Mouse (Mus musculus): Measurements from ENCODE around the gene Snf8. TPM values are rescaled to one million over a fixed set of nuclear protein-coding genes. Genes with fewer than 3 reads are reported as not detected.

The Snf8 gene
- polyA plus RNA-seq, 1 experiment from 2014 or later, result 141 TPM

DNA sequence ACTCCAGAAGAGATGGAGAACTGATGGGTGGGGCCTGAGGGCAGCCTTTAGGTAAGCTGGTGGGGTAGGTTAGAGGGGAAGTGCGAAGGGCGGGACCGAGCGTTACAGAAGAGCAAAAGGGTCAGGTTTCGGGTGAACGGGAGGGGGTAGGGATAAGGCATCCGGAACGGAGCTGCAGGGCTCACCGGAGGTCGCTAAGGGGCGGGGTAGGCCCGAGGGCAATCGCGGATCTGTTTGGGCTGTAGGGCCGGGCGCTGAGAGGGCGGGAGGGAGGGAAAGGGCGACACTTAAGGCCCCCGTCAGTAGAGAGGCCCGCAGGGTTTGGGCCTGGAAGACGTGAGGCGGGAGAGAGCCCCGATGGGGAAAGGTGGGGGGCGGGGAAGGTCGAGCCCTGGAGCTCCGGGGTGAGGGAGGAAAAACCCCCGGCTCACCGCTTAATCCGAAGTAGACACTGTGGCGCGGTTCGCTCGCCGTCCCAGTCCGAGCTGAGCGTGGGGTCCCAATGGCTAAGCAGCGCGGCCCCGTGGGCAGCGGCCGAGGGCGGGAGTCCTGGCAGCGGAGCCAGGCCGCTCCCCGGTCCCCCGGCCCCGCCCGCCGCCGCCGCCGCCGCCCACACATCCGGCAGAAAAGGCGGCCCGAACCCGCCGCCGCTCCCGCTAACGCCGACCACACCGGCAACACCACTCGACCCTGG lies 30.0 kb downstream of the Snf8 start:
- ATAC-seq (ENCODE audit: low FRiP score), result peak; percentile 75
- Histone ChIP-seq H3K4me2 (peak overlapping the region; percentile 92), H3K36me3 (peaks cover 17% of the 10 kb centered on the region), H3K9me3 (no peaks in the 10 kb centered on the region), H3K27ac (peak overlapping the region; percentile 87), H3K4me1 (replicated peaks) (peaks cover 29% of the 10 kb centered on the region), H3K9ac (peak overlapping the region; percentile 97), H3K27me3 (no peaks in the 10 kb centered on the region), H3K4me3 (peak overlapping the region; percentile 96)
- WGBS, result under 1% methylated on average over 51 of the region's 64 CpGs

DNA sequence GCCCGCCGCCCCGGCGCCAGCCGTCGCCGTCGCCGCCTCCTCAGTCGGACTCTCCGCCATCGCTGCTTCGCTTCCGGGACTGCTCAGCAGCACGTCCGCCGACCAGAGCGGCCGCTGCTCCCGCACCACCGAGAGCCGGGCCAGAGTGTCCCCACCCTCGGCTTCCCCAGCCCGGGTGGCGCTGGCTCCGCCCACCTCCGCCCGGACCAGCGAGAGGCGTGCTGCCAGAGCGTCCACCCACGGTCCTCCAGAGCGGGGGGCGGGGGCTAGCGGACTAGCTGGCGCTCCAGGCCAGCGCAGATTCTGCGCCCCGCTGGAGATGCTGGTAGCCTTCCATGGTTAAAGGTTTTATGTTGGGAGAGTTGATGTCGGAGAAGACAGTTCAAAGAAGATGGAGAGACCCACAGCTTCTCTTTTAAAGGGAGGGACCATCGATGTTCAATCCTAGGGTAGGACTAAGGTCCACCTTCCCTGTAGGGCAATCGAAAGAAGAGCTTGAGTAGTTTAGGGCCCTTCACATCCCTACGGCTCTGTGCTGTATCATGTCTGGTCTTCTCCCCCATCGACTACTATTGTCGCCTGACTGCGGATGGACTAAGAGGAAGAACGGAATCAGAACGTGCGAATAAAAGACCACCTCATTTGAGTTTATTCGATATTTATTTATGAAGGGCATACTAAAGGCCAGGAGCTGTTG lies 30.7 kb downstream of the Snf8 start, which contains the start of gene Ube2z:
TSS of gene Ube2z (minus strand) at position 174 of the 697 bp plus-strand sequence.
- H3K4me3 ChIP-seq, result peak within 1 kb of the TSS; percentile 96
- ATAC-seq (ENCODE audit: low FRiP score), result peak; percentile 99
- H3K9ac ChIP-seq, result peak within 1 kb of the TSS; percentile 97
- H3K4me2 ChIP-seq, result peak within 1 kb of the TSS; percentile 92
- peaks cover 15% of the 10 kb centered on the region for H3K36me3 ChIP-seq
- H3K9me3 ChIP-seq, result no peaks in the 10 kb centered on the region
- H3K27me3 ChIP-seq, result no peaks in the 10 kb centered on the region
- 6% methylated on average over 37 of the region's 50 CpGs for WGBS
- H3K27ac ChIP-seq, result peak within 1 kb of the TSS; percentile 87
- peaks cover 29% of the 10 kb centered on the region for H3K4me1 ChIP-seq (replicated peaks)

- H3K27me3 ChIP-seq, result no peaks in the 10 kb centered on the region
- ATAC-seq (ENCODE audit: low FRiP score), result no peak
- no peak overlapping the region for H3K4me2 ChIP-seq
- H3K4me3 ChIP-seq, result no peak overlapping the region
- peaks cover 18% of the 10 kb centered on the region for H3K36me3 ChIP-seq
- WGBS, result 76% methylated on average over 5 of the region's 5 CpGs
- H3K9ac ChIP-seq, result no peak overlapping the region
- H3K4me1 ChIP-seq (replicated peaks), result peaks cover 20% of the 10 kb centered on the region
- no peaks in the 10 kb centered on the region for H3K9me3 ChIP-seq
- H3K27ac ChIP-seq, result no peak overlapping the region
Measured at GRCm38 (mm10) chr11:96068231-96068630, 33.5 kb downstream of the Snf8 start.

- Histone ChIP-seq H3K4me3 (no peak overlapping the region), H3K27ac (no peak overlapping the region), H3K9ac (no peak overlapping the region), H3K4me1 (replicated peaks) (peaks cover 26% of the 10 kb centered on the region), H3K9me3 (no peaks in the 10 kb centered on the region), H3K4me2 (no peak overlapping the region), H3K36me3 (peaks cover 23% of the 10 kb centered on the region), H3K27me3 (no peaks in the 10 kb centered on the region)
- ATAC-seq (ENCODE audit: low FRiP score), result no peak
- WGBS, result 90% methylated on average over 7 of the region's 7 CpGs
Measured at GRCm38 (mm10) chr11:96070353-96070752, 35.7 kb downstream of the Snf8 start.

GRCm38 (mm10) chr11:96071013-96071412 lies 36.3 kb downstream of the Snf8 start:
- 92% methylated on average over 1 of the region's 1 CpGs for WGBS
- H3K4me1 ChIP-seq (replicated peaks), result peaks cover 21% of the 10 kb centered on the region
- peaks cover 23% of the 10 kb centered on the region for H3K36me3 ChIP-seq
- no peak overlapping the region for H3K4me2 ChIP-seq
- H3K9me3 ChIP-seq, result no peaks in the 10 kb centered on the region
- no peaks in the 10 kb centered on the region for H3K27me3 ChIP-seq
- H3K9ac ChIP-seq, result no peak overlapping the region
- no peak overlapping the region for H3K4me3 ChIP-seq
- H3K27ac ChIP-seq, result no peak overlapping the region
- no peak for ATAC-seq (ENCODE audit: low FRiP score)

DNA sequence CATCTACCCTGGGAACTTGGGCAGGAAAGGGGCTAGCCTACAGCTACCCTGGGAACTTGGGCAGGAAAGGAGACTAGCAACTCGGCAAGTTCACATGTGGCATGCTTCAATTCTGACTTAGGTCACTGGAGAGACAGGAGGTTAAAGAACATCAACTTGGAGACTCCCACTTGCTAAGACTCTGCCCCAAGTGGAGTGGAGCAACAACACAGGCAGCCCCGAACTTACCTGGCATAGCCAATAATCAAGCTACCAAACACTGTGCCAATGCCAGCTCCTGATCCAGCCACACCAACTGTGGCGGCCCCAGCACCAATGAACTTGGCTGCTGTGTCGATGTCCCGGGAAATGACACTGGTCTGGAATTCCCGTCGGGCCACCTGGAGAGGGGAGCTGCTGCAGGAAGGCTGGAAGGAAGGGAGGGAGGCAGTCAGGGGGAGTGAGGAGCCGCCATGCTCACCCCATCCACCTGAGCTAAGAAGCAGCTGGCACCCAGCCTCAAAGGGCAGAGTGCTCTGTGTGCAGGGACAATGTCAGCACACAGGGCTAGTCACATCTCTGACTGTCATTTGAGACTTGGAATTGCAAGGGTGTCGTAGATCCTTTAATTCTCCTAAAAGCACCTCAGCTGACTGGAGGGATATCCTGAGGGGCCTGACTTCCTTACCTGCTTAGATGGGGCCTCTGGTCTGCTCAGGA lies 38.8 kb downstream of the Snf8 start:
- no peaks in the 10 kb centered on the region for H3K27me3 ChIP-seq
- peak overlapping the region; percentile 82 for H3K4me2 ChIP-seq
- ATAC-seq (ENCODE audit: low FRiP score), result no peak
- WGBS, result 87% methylated on average over 7 of the region's 9 CpGs
- H3K36me3 ChIP-seq, result peaks cover 23% of the 10 kb centered on the region
- peak overlapping the region; percentile 88; the same call in 1 of the 2 replicates for H3K9ac ChIP-seq
- H3K4me1 ChIP-seq (replicated peaks), result peaks cover 24% of the 10 kb centered on the region
- no peak overlapping the region for H3K27ac ChIP-seq
- H3K4me3 ChIP-seq, result peak overlapping the region; percentile 83; the same call in 1 of the 2 replicates
- no peaks in the 10 kb centered on the region for H3K9me3 ChIP-seq

DNA sequence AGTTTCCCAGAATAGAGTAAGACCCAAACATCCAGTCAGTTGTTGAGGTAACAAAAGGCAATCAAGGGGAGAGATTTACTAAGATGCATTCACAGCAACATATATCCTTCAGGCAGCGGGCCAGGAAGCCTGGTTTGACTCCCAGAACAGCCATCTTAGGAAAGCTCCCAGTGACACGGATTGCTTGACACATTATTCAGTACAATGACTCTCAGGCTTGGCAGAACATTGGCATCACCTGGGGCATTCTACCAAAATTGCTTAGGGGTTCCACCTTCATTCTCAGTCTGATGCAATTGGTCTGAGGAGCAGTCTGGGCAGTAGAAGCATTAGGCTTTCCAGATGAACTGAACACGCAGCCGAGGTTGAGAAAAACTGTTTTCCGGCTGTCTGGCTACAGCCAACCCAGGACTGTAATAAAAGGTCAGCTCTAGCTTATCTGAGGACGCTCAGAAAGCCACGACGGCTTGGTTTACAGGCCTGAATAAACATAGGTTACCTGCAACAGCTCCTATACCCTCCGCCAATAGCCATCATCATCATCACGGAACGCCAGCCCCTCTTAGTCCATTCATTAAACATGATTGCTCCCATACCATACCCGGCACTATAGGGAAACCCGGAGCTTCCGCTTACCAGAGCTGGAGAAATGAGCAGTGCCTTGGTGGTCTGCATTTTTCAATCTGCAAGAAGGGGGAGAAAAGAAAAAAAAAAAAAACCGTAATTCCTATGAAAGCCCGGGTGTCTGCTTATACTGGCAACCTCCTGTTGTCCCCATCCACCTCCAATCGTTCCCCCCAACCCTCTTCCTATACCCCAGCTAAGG lies 39.9 kb downstream of the Snf8 start:
- Histone ChIP-seq H3K4me2 (peak overlapping the region; percentile 82), H3K36me3 (peaks cover 23% of the 10 kb centered on the region), H3K27ac (peak overlapping the region; percentile 90), H3K9ac (peak overlapping the region; percentile 88), H3K4me1 (replicated peaks) (peaks cover 24% of the 10 kb centered on the region), H3K9me3 (no peaks in the 10 kb centered on the region), H3K4me3 (peak overlapping the region; percentile 83), H3K27me3 (no peaks in the 10 kb centered on the region)
- no peak for ATAC-seq (ENCODE audit: low FRiP score)
- 28% methylated on average over 17 of the region's 17 CpGs for WGBS

- peak overlapping the region; percentile 88 for H3K9ac ChIP-seq
- WGBS, result under 1% methylated on average over 15 of the region's 15 CpGs
- peak overlapping the region; percentile 82 for H3K4me2 ChIP-seq
- no peaks in the 10 kb centered on the region for H3K27me3 ChIP-seq
- H3K27ac ChIP-seq, result peak overlapping the region; percentile 90
- ATAC-seq (ENCODE audit: low FRiP score), result no peak
- H3K4me3 ChIP-seq, result peak overlapping the region; percentile 83
- peaks cover 21% of the 10 kb centered on the region for H3K36me3 ChIP-seq
- peaks cover 24% of the 10 kb centered on the region for H3K4me1 ChIP-seq (replicated peaks)
- H3K9me3 ChIP-seq, result no peaks in the 10 kb centered on the region
Measured at GRCm38 (mm10) chr11:96075177-96075508, 40.5 kb downstream of the Snf8 start.

GRCm38 (mm10) chr11:96075509-96076220 lies 41.0 kb downstream of the Snf8 start, which contains the start of gene Atp5g1:
Atp5g1 (minus strand) TSS chr11:96075670.
- Histone ChIP-seq H3K27me3 (no peaks in the 10 kb centered on the region), H3K9me3 (no peaks in the 10 kb centered on the region), H3K9ac (peak within 1 kb of the TSS; percentile 88), H3K4me2 (peak within 1 kb of the TSS; percentile 82), H3K36me3 (peaks cover 16% of the 10 kb centered on the region), H3K27ac (peak within 1 kb of the TSS; percentile 90), H3K4me3 (peak within 1 kb of the TSS; percentile 83), H3K4me1 (replicated peaks) (peaks cover 24% of the 10 kb centered on the region)
- WGBS, result under 1% methylated on average over 37 of the region's 37 CpGs
- peak; percentile 97 for ATAC-seq (ENCODE audit: low FRiP score)

GRCm38 (mm10) chr11:96076221-96077105 lies 41.8 kb downstream of the Snf8 start:
- H3K27ac ChIP-seq, result peak overlapping the region; percentile 86
- H3K9me3 ChIP-seq, result no peaks in the 10 kb centered on the region
- peaks cover 24% of the 10 kb centered on the region for H3K4me1 ChIP-seq (replicated peaks)
- peaks cover 14% of the 10 kb centered on the region for H3K36me3 ChIP-seq
- peak overlapping the region; percentile 34 for H3K4me3 ChIP-seq
- WGBS, result 69% methylated on average over 13 of the region's 13 CpGs
- peak overlapping the region; percentile 55 for H3K4me2 ChIP-seq
- H3K9ac ChIP-seq, result peak overlapping the region; percentile 39; the same call in 1 of the 2 replicates
- ATAC-seq (ENCODE audit: low FRiP score), result no peak
- no peaks in the 10 kb centered on the region for H3K27me3 ChIP-seq
